12 mouse cellular contexts compared by ENCODE assay signal in the genomic region with DNA sequence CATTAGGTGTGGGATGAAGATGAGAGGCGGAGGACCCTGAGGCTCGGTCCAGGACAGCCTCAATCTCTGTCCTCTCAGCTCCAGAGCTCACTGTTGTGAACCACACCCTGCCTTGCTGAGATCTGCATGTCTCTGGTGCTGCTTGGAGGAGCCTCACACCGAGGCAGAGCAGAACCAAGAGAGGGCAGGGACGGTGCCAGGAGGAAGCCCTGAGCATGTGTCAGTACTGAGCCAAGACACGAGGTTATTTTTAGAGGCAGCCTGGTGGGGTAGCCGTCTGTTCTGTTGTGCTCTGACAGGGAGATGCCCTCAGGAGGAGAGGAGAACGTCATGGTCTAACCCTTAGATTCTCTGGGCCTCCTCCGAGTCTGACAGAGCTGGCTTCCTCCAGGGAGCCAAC. TPM values are rescaled to one million over a fixed set of nuclear protein-coding genes. Genes with fewer than 3 reads are reported as not detected.
DNase-seq lines count a peak whose midpoint lies in the region; ATAC-seq and TF ChIP-seq lines count a peak whose summit lies in the region.
"Had no signal": no experiment of that assay in that cellular context is flagged by ENCODE, and none has a peak within 500 bp of the region (broad histone marks: within the 10 kb centered on the region; RNA-seq: fewer than 3 reads in every experiment).

No protein-coding gene starts in this region.

- intact Hi-C loops in heart, postnatal 25 days (cut with DNase I) = no loop called here

- no peaks in the 10 kb centered on the region for H3K36me3 ChIP-seq in lung, postnatal 0 days (ENCODE audit: insufficient read depth, low read length)
- H3K36me3 ChIP-seq in small intestine, adult 2 months (ENCODE audit: control insufficient read depth, insufficient read depth, low read length) = no peaks in the 10 kb centered on the region
- H3K36me3 ChIP-seq in hindbrain, embryonic 10.5 days = no peaks in the 10 kb centered on the region
- H3K36me3 ChIP-seq: neural tube, embryonic 12.5 days had no signal

- H3K9me3 ChIP-seq in lung, postnatal 0 days (ENCODE audit: low read length) = no peaks in the 10 kb centered on the region
- H3K9me3 ChIP-seq in hindbrain, embryonic 10.5 days = no peaks in the 10 kb centered on the region
- H3K9me3 ChIP-seq: neural tube, embryonic 12.5 days had no signal

- H3K4me3 ChIP-seq in lung, postnatal 0 days (ENCODE audit: low read depth, low read length) = no peak overlapping the region
- no peak overlapping the region for H3K4me3 ChIP-seq in small intestine, adult 2 months (ENCODE audit: low read depth, low read length)
- no peak overlapping the region for H3K4me3 ChIP-seq in hindbrain, embryonic 10.5 days
- H3K4me3 ChIP-seq: neural tube, embryonic 12.5 days had no signal

- WGBS in lung, postnatal 0 days = 43% methylated on average over 8 of the region's 8 CpGs
- WGBS in small intestine, adult 2 months = 39% methylated on average over 8 of the region's 8 CpGs
- WGBS in hindbrain, embryonic 10.5 days = 66% methylated on average over 8 of the region's 8 CpGs

- no peaks in the 10 kb centered on the region; the same call in 1 of the 2 replicates for H3K4me1 ChIP-seq in lung, postnatal 0 days (ENCODE audit: insufficient read depth, low read depth, low read length)
- peaks cover 47% of the 10 kb centered on the region for H3K4me1 ChIP-seq in small intestine, adult 2 months (ENCODE audit: control insufficient read depth, insufficient read depth, insufficient read length, low read length)
- peaks cover 70% of the 10 kb centered on the region for H3K4me1 ChIP-seq in hindbrain, embryonic 10.5 days (replicated peaks)

- DNase-seq in heart, adult 18-20 months = peak; percentile 28 to 45
- no peak for DNase-seq in heart, postnatal 25 days (ENCODE audit: low spot score)
- DNase-seq in lung, postnatal 0 days (ENCODE audit: low spot score) = peak; percentile 31
- DNase-seq in lung, adult 18-20 months = no peak
- DNase-seq in cerebellum, postnatal 14 days = peak; percentile 89 to 91
- DNase-seq in spleen, postnatal 10 days (ENCODE audit: low spot score in 2 of 2) = no peak
- DNase-seq in hindbrain, embryonic 10.5 days (ENCODE audit: low spot score) = no peak
- DNase-seq: gastrocnemius, postnatal 10 days; kidney, postnatal 36 days; right cerebral cortex, postnatal 14 days had no signal

- peaks cover 64% of the 10 kb centered on the region for H3K27me3 ChIP-seq in lung, postnatal 0 days (replicated peaks; ENCODE audit: insufficient read depth, low read length)
- no peaks in the 10 kb centered on the region for H3K27me3 ChIP-seq in small intestine, adult 2 months (ENCODE audit: control insufficient read depth, insufficient read depth, low read length)
- H3K27me3 ChIP-seq in hindbrain, embryonic 10.5 days (ENCODE audit: insufficient read depth, poor library complexity, severe bottlenecking) = peaks cover 87% of the 10 kb centered on the region

- no peak for TF ChIP-seq CTCF in lung, postnatal 0 days (IDR thresholded peaks at IDR 0.05)
- TF ChIP-seq CTCF in small intestine, adult 2 months (IDR thresholded peaks at IDR 0.05; ENCODE audit: extremely low read depth, insufficient read length, insufficient replicate concordance, low read depth, low read length) = no peak

- TF ChIP-seq POLR2A in small intestine, adult 2 months (IDR thresholded peaks at IDR 0.05; ENCODE audit: low read depth, low read length) = no peak

- no peak overlapping the region for H3K4me2 ChIP-seq in lung, postnatal 0 days (replicated peaks; ENCODE audit: low read depth, low read length)
- H3K4me2 ChIP-seq: neural tube, embryonic 12.5 days had no signal

- H3K27ac ChIP-seq in lung, postnatal 0 days (ENCODE audit: low read length) = no peak overlapping the region
- H3K27ac ChIP-seq in small intestine, adult 2 months (ENCODE audit: insufficient read depth, low read depth, low read length) = peak overlapping the region; percentile 40; the same call in 1 of the 2 replicates
- H3K27ac ChIP-seq in hindbrain, embryonic 10.5 days = no peak overlapping the region
- H3K27ac ChIP-seq: neural tube, embryonic 12.5 days had no signal

- peak; percentile 39 for ATAC-seq in lung, postnatal 0 days

- H3K9ac ChIP-seq in lung, postnatal 0 days (replicated peaks; ENCODE audit: low read depth) = no peak overlapping the region
- H3K9ac ChIP-seq: neural tube, embryonic 12.5 days had no signal

- no peak for TF ChIP-seq EP300 in lung, postnatal 0 days (IDR thresholded peaks at IDR 0.05)

RNA-seq across cellular contexts. Expression of gene Tle3, which starts 50.3 kb away (rescaled TPM):
- 10 to 100 TPM; 15.2 to 21.9 TPM for total RNA-seq in heart, adult 18-20 months (2021)
- total RNA-seq in heart, postnatal 25 days (2021) = 10 to 100 TPM; 15.5 to 17.4 TPM
- 16.2 and 16.3 TPM in 2 replicates for polyA plus RNA-seq in lung, postnatal 0 days (2015; fragmentation: Nextera tagmentation; extraction: Ambion mirVana)
- 37.4 and 136 TPM in 2 replicates for polyA plus RNA-seq in small intestine, adult 2 months (2012; rRNA removed)
- polyA plus RNA-seq in hindbrain, embryonic 10.5 days (2016; fragmentation: Nextera tagmentation; extraction: Ambion mirVana) = 47.4 and 56.0 TPM in 2 replicates

Comparison
In these comparisons a context has a peak if more than half of its experiments do, and no peak if none do; other contexts are left out.
1. DNase-seq: peak in heart, adult 18-20 months (2 of 2), lung, postnatal 0 days (single experiment) and cerebellum, postnatal 14 days (2 of 2); none in heart, postnatal 25 days (single experiment), lung, adult 18-20 months (0 of 2), spleen, postnatal 10 days (0 of 2) and hindbrain, embryonic 10.5 days (single experiment).